Mouse (Mus musculus): ENCODE data around the gene Il23r. TPM values are rescaled to one million over a fixed set of nuclear protein-coding genes. Genes with fewer than 3 reads are reported as not detected.
"Not testable (repeated sequence)": the region's sequence is repeated elsewhere in the genome, so short reads cannot be mapped to it uniquely, and the experiment has no call there.

Gene Il23r
- polyA plus RNA-seq, 1 experiment from 2014 or later: not detected

GRCm38 (mm10) chr6:67510752-67511151 lies 19.1 kb upstream of the Il23r start:
- H3K27ac ChIP-seq (ENCODE audit: low read depth, low read length): no peak overlapping the region
- DNase-seq (ENCODE audit: low spot score) (no peak), ATAC-seq (replicated peaks; ENCODE audit: low FRiP score) (no peak)
- H3K9me3 ChIP-seq (ENCODE audit: control insufficient read depth, low read length): no peaks in the 10 kb centered on the region
- H3K9ac ChIP-seq (ENCODE audit: low read depth, low read length): no peak overlapping the region
- no peaks in the 10 kb centered on the region for H3K4me1 ChIP-seq (replicated peaks; ENCODE audit: control insufficient read depth, insufficient read depth, low read length)
- no peaks in the 10 kb centered on the region for H3K36me3 ChIP-seq (ENCODE audit: control insufficient read depth, insufficient read depth, low read length)
- no peaks in the 10 kb centered on the region for H3K27me3 ChIP-seq (replicated peaks; ENCODE audit: control insufficient read depth, insufficient read depth, low read length)
- no peak overlapping the region for H3K4me2 ChIP-seq
- H3K4me3 ChIP-seq (ENCODE audit: low read depth, low read length): no peak overlapping the region

GRCm38 (mm10) chr6:67501938-67502337 lies 10.3 kb upstream of the Il23r start:
- WGBS: 81% methylated on average over 2 of the region's 6 CpGs
- ATAC-seq (replicated peaks; ENCODE audit: low FRiP score); H3K4me3 ChIP-seq (ENCODE audit: low read depth, low read length); H3K4me1 ChIP-seq (replicated peaks; ENCODE audit: control insufficient read depth, insufficient read depth, low read length); DNase-seq (ENCODE audit: low spot score); H3K36me3 ChIP-seq (ENCODE audit: control insufficient read depth, insufficient read depth, low read length); H3K27ac ChIP-seq (ENCODE audit: low read depth, low read length); H3K9me3 ChIP-seq (ENCODE audit: control insufficient read depth, low read length); H3K4me2 ChIP-seq; H3K9ac ChIP-seq (ENCODE audit: low read depth, low read length); H3K27me3 ChIP-seq (replicated peaks; ENCODE audit: control insufficient read depth, insufficient read depth, low read length): not testable (repeated sequence)

GRCm38 (mm10) chr6:67481012-67481411 lies 10.6 kb downstream of the Il23r start:
- ATAC-seq (replicated peaks; ENCODE audit: low FRiP score): no peak
- no peak for DNase-seq (ENCODE audit: low spot score)
- WGBS: 62% methylated on average over 2 of the region's 2 CpGs
- no peaks in the 10 kb centered on the region for H3K9me3 ChIP-seq (ENCODE audit: control insufficient read depth, low read length)
- H3K36me3 ChIP-seq (ENCODE audit: control insufficient read depth, insufficient read depth, low read length): no peaks in the 10 kb centered on the region
- no peaks in the 10 kb centered on the region for H3K27me3 ChIP-seq (replicated peaks; ENCODE audit: control insufficient read depth, insufficient read depth, low read length)
- no peak overlapping the region for H3K4me2 ChIP-seq
- no peak overlapping the region for H3K9ac ChIP-seq (ENCODE audit: low read depth, low read length)
- H3K27ac ChIP-seq (ENCODE audit: low read depth, low read length): no peak overlapping the region
- H3K4me3 ChIP-seq (ENCODE audit: low read depth, low read length): no peak overlapping the region
- no peaks in the 10 kb centered on the region for H3K4me1 ChIP-seq (replicated peaks; ENCODE audit: control insufficient read depth, insufficient read depth, low read length)

GRCm38 (mm10) chr6:67471242-67471641 lies 20.4 kb downstream of the Il23r start:
- Histone ChIP-seq H3K27ac (ENCODE audit: low read depth, low read length) (no peak overlapping the region), H3K4me2 (no peak overlapping the region), H3K4me1 (replicated peaks; ENCODE audit: control insufficient read depth, insufficient read depth, low read length) (no peaks in the 10 kb centered on the region), H3K9me3 (ENCODE audit: control insufficient read depth, low read length) (no peaks in the 10 kb centered on the region), H3K36me3 (ENCODE audit: control insufficient read depth, insufficient read depth, low read length) (no peaks in the 10 kb centered on the region), H3K4me3 (ENCODE audit: low read depth, low read length) (no peak overlapping the region), H3K9ac (ENCODE audit: low read depth, low read length) (no peak overlapping the region), H3K27me3 (replicated peaks; ENCODE audit: control insufficient read depth, insufficient read depth, low read length) (no peaks in the 10 kb centered on the region)
- ATAC-seq (replicated peaks; ENCODE audit: low FRiP score): no peak
- no peak for DNase-seq (ENCODE audit: low spot score)
- WGBS: 18% methylated on average over 1 of the region's 1 CpGs

GRCm38 (mm10) chr6:67459424-67459823 lies 32.2 kb downstream of the Il23r start:
- no peak overlapping the region for H3K4me3 ChIP-seq (ENCODE audit: low read depth, low read length)
- no peaks in the 10 kb centered on the region for H3K27me3 ChIP-seq (replicated peaks; ENCODE audit: control insufficient read depth, insufficient read depth, low read length)
- H3K4me1 ChIP-seq (replicated peaks; ENCODE audit: control insufficient read depth, insufficient read depth, low read length): no peaks in the 10 kb centered on the region
- H3K4me2 ChIP-seq: no peak overlapping the region
- no peak overlapping the region for H3K27ac ChIP-seq (ENCODE audit: low read depth, low read length)
- DNase-seq (ENCODE audit: low spot score): no peak
- ATAC-seq (replicated peaks; ENCODE audit: low FRiP score): no peak
- no peaks in the 10 kb centered on the region for H3K9me3 ChIP-seq (ENCODE audit: control insufficient read depth, low read length)
- no peak overlapping the region for H3K9ac ChIP-seq (ENCODE audit: low read depth, low read length)
- no peaks in the 10 kb centered on the region for H3K36me3 ChIP-seq (ENCODE audit: control insufficient read depth, insufficient read depth, low read length)
- 95% methylated on average over 1 of the region's 1 CpGs for WGBS

- Histone ChIP-seq H3K4me2 (no peak overlapping the region), H3K27ac (ENCODE audit: low read depth, low read length) (no peak overlapping the region), H3K9ac (ENCODE audit: low read depth, low read length) (no peak overlapping the region), H3K9me3 (ENCODE audit: control insufficient read depth, low read length) (no peaks in the 10 kb centered on the region), H3K4me3 (ENCODE audit: low read depth, low read length) (no peak overlapping the region), H3K27me3 (replicated peaks; ENCODE audit: control insufficient read depth, insufficient read depth, low read length) (no peaks in the 10 kb centered on the region), H3K4me1 (replicated peaks; ENCODE audit: control insufficient read depth, insufficient read depth, low read length) (no peaks in the 10 kb centered on the region), H3K36me3 (ENCODE audit: control insufficient read depth, insufficient read depth, low read length) (no peaks in the 10 kb centered on the region)
- DNase-seq (ENCODE audit: low spot score) (no peak), ATAC-seq (replicated peaks; ENCODE audit: low FRiP score) (no peak)
- WGBS: 53% methylated on average over 5 of the region's 5 CpGs
These were observed 40.3 kb downstream of the Il23r start for GRCm38 (mm10) chr6:67451330-67451729.

GRCm38 (mm10) chr6:67445866-67446265 lies 45.8 kb downstream of the Il23r start:
- 77% methylated on average over 1 of the region's 1 CpGs for WGBS
- Histone ChIP-seq H3K27me3 (replicated peaks; ENCODE audit: control insufficient read depth, insufficient read depth, low read length) (no peaks in the 10 kb centered on the region), H3K9ac (ENCODE audit: low read depth, low read length) (no peak overlapping the region), H3K27ac (ENCODE audit: low read depth, low read length) (no peak overlapping the region), H3K9me3 (ENCODE audit: control insufficient read depth, low read length) (no peaks in the 10 kb centered on the region), H3K4me2 (no peak overlapping the region), H3K36me3 (ENCODE audit: control insufficient read depth, insufficient read depth, low read length) (no peaks in the 10 kb centered on the region), H3K4me3 (ENCODE audit: low read depth, low read length) (no peak overlapping the region), H3K4me1 (replicated peaks; ENCODE audit: control insufficient read depth, insufficient read depth, low read length) (no peaks in the 10 kb centered on the region)
- DNase-seq (ENCODE audit: low spot score): no peak
- ATAC-seq (replicated peaks; ENCODE audit: low FRiP score): no peak

GRCm38 (mm10) chr6:67443124-67443523 lies 48.5 kb downstream of the Il23r start:
- H3K9me3 ChIP-seq (ENCODE audit: control insufficient read depth, low read length): no peaks in the 10 kb centered on the region
- no peaks in the 10 kb centered on the region for H3K36me3 ChIP-seq (ENCODE audit: control insufficient read depth, insufficient read depth, low read length)
- no peak overlapping the region for H3K9ac ChIP-seq (ENCODE audit: low read depth, low read length)
- no peak overlapping the region for H3K27ac ChIP-seq (ENCODE audit: low read depth, low read length)
- DNase-seq (ENCODE audit: low spot score) (no peak), ATAC-seq (replicated peaks; ENCODE audit: low FRiP score) (no peak)
- no peak overlapping the region for H3K4me3 ChIP-seq (ENCODE audit: low read depth, low read length)
- WGBS: 86% methylated on average over 6 of the region's 6 CpGs
- no peaks in the 10 kb centered on the region for H3K4me1 ChIP-seq (replicated peaks; ENCODE audit: control insufficient read depth, insufficient read depth, low read length)
- no peak overlapping the region for H3K4me2 ChIP-seq
- no peaks in the 10 kb centered on the region for H3K27me3 ChIP-seq (replicated peaks; ENCODE audit: control insufficient read depth, insufficient read depth, low read length)

GRCm38 (mm10) chr6:67437814-67438385 lies 53.8 kb downstream of the Il23r start:
- 64% methylated on average over 3 of the region's 3 CpGs for WGBS

More at GRCm38 (mm10) chr6:67437814-67438385, 53.8 kb downstream of the Il23r start:
- H3K27me3 ChIP-seq (replicated peaks; ENCODE audit: control insufficient read depth, insufficient read depth, low read length): no peaks in the 10 kb centered on the region
- no peak overlapping the region for H3K9ac ChIP-seq (ENCODE audit: low read depth, low read length)
- no peak for ATAC-seq (replicated peaks; ENCODE audit: low FRiP score)
- no peak overlapping the region for H3K4me3 ChIP-seq (ENCODE audit: low read depth, low read length)
- DNase-seq (ENCODE audit: low spot score): no peak
- H3K36me3 ChIP-seq (ENCODE audit: control insufficient read depth, insufficient read depth, low read length): no peaks in the 10 kb centered on the region
- no peak overlapping the region for H3K27ac ChIP-seq (ENCODE audit: low read depth, low read length)
- no peaks in the 10 kb centered on the region for H3K4me1 ChIP-seq (replicated peaks; ENCODE audit: control insufficient read depth, insufficient read depth, low read length)
- no peaks in the 10 kb centered on the region for H3K9me3 ChIP-seq (ENCODE audit: control insufficient read depth, low read length)
- H3K4me2 ChIP-seq: no peak overlapping the region
